Mouse (Mus musculus): ENCODE measurements around the gene Alyref. TPM values are rescaled to one million over a fixed set of nuclear protein-coding genes. Genes with fewer than 3 reads are reported as not detected.
"Not testable (repeated sequence)": the region's sequence is repeated elsewhere in the genome, so short reads cannot be mapped to it uniquely, and the experiment has no call there.

The Alyref gene
- polyA plus RNA-seq, 1 experiment: 56.7 TPM

GRCm38 (mm10) chr11:120560952-120561728 lies 37.0 kb downstream of the Alyref start:
- H3K36me3 ChIP-seq (ENCODE audit: control insufficient read depth): peaks cover 69% of the 10 kb centered on the region
- TF ChIP-seq GATA1 (IDR thresholded peaks at IDR 0.05; ENCODE audit: low read length) (no peak), TAL1 (IDR thresholded peaks at IDR 0.05; ENCODE audit: low read length) (no peak)
- 0 out of 2 replicates have a peak, but pooled peaks cover 2% of the 10 kb centered on the region for H3K9me3 ChIP-seq (ENCODE audit: control insufficient read depth, low read length)
- H3K4me3 ChIP-seq (replicated peaks): no peak overlapping the region
- H3K4me1 ChIP-seq (ENCODE audit: control insufficient read depth): peaks cover 2% of the 10 kb centered on the region; the same call in 1 of the 2 replicates
- H3K27me3 ChIP-seq (ENCODE audit: control insufficient read depth): no peaks in the 10 kb centered on the region

GRCm38 (mm10) chr11:120558843-120559242 lies 39.3 kb downstream of the Alyref start:
- not testable (repeated sequence) for H3K4me3 ChIP-seq (replicated peaks); H3K9me3 ChIP-seq (ENCODE audit: control insufficient read depth, low read length); H3K4me1 ChIP-seq (ENCODE audit: control insufficient read depth); H3K27me3 ChIP-seq (ENCODE audit: control insufficient read depth)
- peaks cover 48% of the 10 kb centered on the region for H3K36me3 ChIP-seq (ENCODE audit: control insufficient read depth)

- Histone ChIP-seq H3K27me3 (ENCODE audit: control insufficient read depth) (no peaks in the 10 kb centered on the region), H3K9me3 (ENCODE audit: control insufficient read depth, low read length) (0 out of 2 replicates have a peak, but pooled peaks cover 2% of the 10 kb centered on the region)
Measured at GRCm38 (mm10) chr11:120555260-120555659, 42.9 kb downstream of the Alyref start.

GRCm38 (mm10) chr11:120554834-120555233 lies 43.3 kb downstream of the Alyref start:
- Histone ChIP-seq H3K4me1 (ENCODE audit: control insufficient read depth) (peaks cover 10% of the 10 kb centered on the region), H3K9me3 (ENCODE audit: control insufficient read depth, low read length) (0 out of 2 replicates have a peak, but pooled peaks cover 2% of the 10 kb centered on the region), H3K4me3 (replicated peaks) (no peak overlapping the region), H3K27me3 (ENCODE audit: control insufficient read depth) (no peaks in the 10 kb centered on the region), H3K36me3 (ENCODE audit: control insufficient read depth) (peaks cover 8% of the 10 kb centered on the region)
- no peak for TF ChIP-seq TAL1 (IDR thresholded peaks at IDR 0.05; ENCODE audit: low read length)
- no peak for TF ChIP-seq GATA1 (IDR thresholded peaks at IDR 0.05; ENCODE audit: low read length)

More at GRCm38 (mm10) chr11:120555260-120555659, 42.9 kb downstream of the Alyref start:
- peaks cover 6% of the 10 kb centered on the region for H3K4me1 ChIP-seq (ENCODE audit: control insufficient read depth)
- TF ChIP-seq GATA1 (IDR thresholded peaks at IDR 0.05; ENCODE audit: low read length): no peak
- no peak for TF ChIP-seq TAL1 (IDR thresholded peaks at IDR 0.05; ENCODE audit: low read length)
- peaks cover 12% of the 10 kb centered on the region for H3K36me3 ChIP-seq (ENCODE audit: control insufficient read depth)
- no peak overlapping the region for H3K4me3 ChIP-seq (replicated peaks)

- H3K36me3 ChIP-seq (ENCODE audit: control insufficient read depth): no peaks in the 10 kb centered on the region
- H3K9me3 ChIP-seq (ENCODE audit: control insufficient read depth, low read length): 0 out of 2 replicates have a peak, but pooled peaks cover 2% of the 10 kb centered on the region
- H3K4me1 ChIP-seq (ENCODE audit: control insufficient read depth): peaks cover 29% of the 10 kb centered on the region
- TF ChIP-seq TAL1 (IDR thresholded peaks at IDR 0.05; ENCODE audit: low read length) (no peak), GATA1 (IDR thresholded peaks at IDR 0.05; ENCODE audit: low read length) (no peak)
- H3K4me3 ChIP-seq (replicated peaks): no peak overlapping the region
- no peaks in the 10 kb centered on the region for H3K27me3 ChIP-seq (ENCODE audit: control insufficient read depth)
Measured at GRCm38 (mm10) chr11:120552736-120553135, 45.4 kb downstream of the Alyref start.

GRCm38 (mm10) chr11:120550810-120551440 lies 47.2 kb downstream of the Alyref start, which contains the start of gene Ppp1r27:
Gene Ppp1r27 (minus strand): TSS chr11:120551132.
- no peak for TF ChIP-seq GATA1 (IDR thresholded peaks at IDR 0.05; ENCODE audit: low read length)
- TF ChIP-seq TAL1 (IDR thresholded peaks at IDR 0.05; ENCODE audit: low read length): no peak
- Histone ChIP-seq H3K4me3 (replicated peaks) (peak within 1 kb of the TSS; percentile 80), H3K36me3 (ENCODE audit: control insufficient read depth) (no peaks in the 10 kb centered on the region), H3K9me3 (ENCODE audit: control insufficient read depth, low read length) (no peaks in the 10 kb centered on the region), H3K4me1 (ENCODE audit: control insufficient read depth) (peaks cover 35% of the 10 kb centered on the region), H3K27me3 (ENCODE audit: control insufficient read depth) (no peaks in the 10 kb centered on the region)

- Histone ChIP-seq H3K9me3 (ENCODE audit: control insufficient read depth, low read length) (no peaks in the 10 kb centered on the region), H3K27me3 (ENCODE audit: control insufficient read depth) (no peaks in the 10 kb centered on the region), H3K36me3 (ENCODE audit: control insufficient read depth) (no peaks in the 10 kb centered on the region), H3K4me3 (replicated peaks) (peak overlapping the region; percentile 80), H3K4me1 (ENCODE audit: control insufficient read depth) (peaks cover 35% of the 10 kb centered on the region)
- TF ChIP-seq GATA1 (IDR thresholded peaks at IDR 0.05; ENCODE audit: low read length) (no peak), TAL1 (IDR thresholded peaks at IDR 0.05; ENCODE audit: low read length) (no peak)
Measured at GRCm38 (mm10) chr11:120549986-120550809, 48.0 kb downstream of the Alyref start.

GRCm38 (mm10) chr11:120549168-120549945 lies 48.8 kb downstream of the Alyref start, which contains the start of gene Mcrip1:
Gene Mcrip1 (minus strand): TSS chr11:120549727.
- Histone ChIP-seq H3K27me3 (ENCODE audit: control insufficient read depth) (no peaks in the 10 kb centered on the region), H3K36me3 (ENCODE audit: control insufficient read depth) (peaks cover 7% of the 10 kb centered on the region), H3K4me1 (ENCODE audit: control insufficient read depth) (peaks cover 35% of the 10 kb centered on the region), H3K9me3 (ENCODE audit: control insufficient read depth, low read length) (no peaks in the 10 kb centered on the region), H3K4me3 (replicated peaks) (peak within 1 kb of the TSS; percentile 80)
- TF ChIP-seq TAL1 (IDR thresholded peaks at IDR 0.05; ENCODE audit: low read length): no peak
- no peak for TF ChIP-seq GATA1 (IDR thresholded peaks at IDR 0.05; ENCODE audit: low read length)

Measured in erythroblast, embryonic 14.5 days (primary cell).